Comparison of ENCODE assay signal across 9 mouse cellular contexts in genomic region chr9:18744639-18745038, GRCm38 (mm10). TPM values are rescaled to one million over a fixed set of nuclear protein-coding genes. Genes with fewer than 3 reads are reported as not detected.
DNase-seq lines count a peak whose midpoint lies in the region; ATAC-seq and TF ChIP-seq lines count a peak whose summit lies in the region.
"Had no signal": no experiment of that assay in that cellular context is flagged by ENCODE, and none has a peak within 500 bp of the region (broad histone marks: within the 10 kb centered on the region; RNA-seq: fewer than 3 reads in every experiment).

No protein-coding gene starts in this region.

- WGBS in hindbrain, postnatal 0 days = 21% methylated on average over 5 of the region's 5 CpGs

- H3K4me1 ChIP-seq in hindbrain, postnatal 0 days (ENCODE audit: insufficient read depth, low read length) = no peaks in the 10 kb centered on the region

- peak; percentile 64 for TF ChIP-seq CTCF in hindbrain, postnatal 0 days (IDR thresholded peaks at IDR 0.05; ENCODE audit: low read depth)

- H3K9ac ChIP-seq in hindbrain, postnatal 0 days (replicated peaks; ENCODE audit: low read length) = no peak overlapping the region

- ATAC-seq in hindbrain, postnatal 0 days = peak; percentile 40; the same call in 1 of the 2 replicates

- DNase-seq in cerebellum, postnatal 14 days = peak; percentile 8 to 15
- no peak for DNase-seq in cerebellum, adult 9-11 months
- peak; percentile 11 for DNase-seq in ovary, postnatal 14 days (ENCODE audit: low spot score)
- no peak for DNase-seq in ovary, adult 18-20 months (ENCODE audit: low spot score)
- peak; percentile 76 for DNase-seq in hindbrain, postnatal 0 days (ENCODE audit: low spot score)
- peak; percentile 62 for DNase-seq in retina, embryonic 14.5 days (ENCODE audit: low spot score)
- no peak for DNase-seq in frontal cortex, postnatal 10 days (ENCODE audit: low spot score in 2 of 2)
- no peak for DNase-seq in kidney, postnatal 14 days

- H3K27ac ChIP-seq in hindbrain, postnatal 0 days = no peak overlapping the region

- no peak overlapping the region for H3K4me2 ChIP-seq in hindbrain, postnatal 0 days (ENCODE audit: low read depth, low read length)

- no peak overlapping the region for H3K4me3 ChIP-seq in hindbrain, postnatal 0 days (ENCODE audit: low read length)

- H3K9me3 ChIP-seq in hindbrain, postnatal 0 days (ENCODE audit: low read length) = no peaks in the 10 kb centered on the region

- H3K36me3 ChIP-seq in hindbrain, postnatal 0 days (ENCODE audit: insufficient read depth, low read length) = no peaks in the 10 kb centered on the region

- no peaks in the 10 kb centered on the region for H3K27me3 ChIP-seq in hindbrain, postnatal 0 days (ENCODE audit: insufficient read depth, low read length)

RNA-seq across cellular contexts. Expression of gene Olfr24, which starts 19.2 kb away (rescaled TPM):
- total RNA-seq in hindbrain, postnatal 0 days (2014; rRNA removed) = not detected in 2 replicates
- polyA plus RNA-seq in hindbrain, postnatal 0 days (2015; fragmentation: Nextera tagmentation; extraction: Ambion mirVana) = not detected in 2 replicates
- polyA plus RNA-seq: spleen, adult 2 months had no signal

Comparison
In these comparisons a context has a peak if more than half of its experiments do, and no peak if none do; other contexts are left out.
1. DNase-seq: peak in cerebellum, postnatal 14 days (2 of 2), ovary, postnatal 14 days (single experiment), hindbrain, postnatal 0 days (single experiment) and retina, embryonic 14.5 days (single experiment); none in cerebellum, adult 9-11 months (single experiment), ovary, adult 18-20 months (single experiment), frontal cortex, postnatal 10 days (0 of 2) and kidney, postnatal 14 days (single experiment).